Mouse (Mus musculus) hindbrain, postnatal 0 days (tissue): ENCODE results near the gene Sulf2. TPM values are rescaled to one million over a fixed set of nuclear protein-coding genes. Genes with fewer than 3 reads are reported as not detected.
A peak's percentile ranks its signal among the peaks of the same experiment; 100 is the strongest.

Experiments
- ATAC-seq: fragments of 200-750 bp; cut with Nextera tagmentation; 2 replicates; pipeline ENCODE4 v1.8.0; 2017; ENCODE audit warnings: mild to moderate bottlenecking, moderate TSS enrichment, moderate library complexity
- DNase-seq: peaks from one replicate; pipeline ENCODE4 v3.0.0-alpha.2; 2015; ENCODE audit warnings: low spot score
- H3K27ac ChIP-seq: fragments of 300-500 bp; sonication (generic); 2 replicates; pipeline ENCODE4 v1.5.1; 2014; ENCODE audit warnings: mild to moderate bottlenecking
- H3K27me3 ChIP-seq: fragments of 300-500 bp; sonication (generic); 2 replicates; pipeline ENCODE4 v1.6.1; 2014; ENCODE audit warnings: low read length, mixed read lengths; ENCODE audit not compliant: insufficient read depth
- H3K36me3 ChIP-seq: fragments of 300-500 bp; sonication (generic); 2 replicates; pipeline ENCODE4 v1.6.1; 2014; ENCODE audit warnings: low read length, mixed read lengths; ENCODE audit not compliant: insufficient read depth
- H3K4me1 ChIP-seq: fragments of 300-500 bp; sonication (generic); 2 replicates; pipeline ENCODE4 v1.6.1; 2014; ENCODE audit warnings: antibody characterized with exemption, low read length, mixed read lengths; ENCODE audit not compliant: insufficient read depth
- H3K4me2 ChIP-seq: fragments of 300-500 bp; sonication (generic); 2 replicates; pipeline ENCODE4 v1.6.1; 2014; ENCODE audit warnings: low read depth, mild to moderate bottlenecking, low read length, moderate library complexity, mixed read lengths
- H3K4me3 ChIP-seq: fragments of 300-500 bp; sonication (generic); 2 replicates; pipeline ENCODE4 v1.5.1; 2014; ENCODE audit warnings: low read length
- H3K9ac ChIP-seq: fragments of 300-500 bp; sonication (generic); replicated peaks from 2 replicates; pipeline ENCODE4 v1.6.1; 2014; ENCODE audit warnings: mild to moderate bottlenecking, low read length, moderate library complexity, mixed read lengths
- H3K9me3 ChIP-seq: fragments of 300-500 bp; sonication (generic); 2 replicates; pipeline ENCODE4 v1.6.1; 2016; ENCODE audit warnings: low read length, mixed read lengths
- CTCF ChIP-seq: IDR thresholded peaks from 2 replicates; pipeline ENCODE4 v1.5.1; 2016; ENCODE audit warnings: antibody characterized with exemption, control low read depth, low read depth
- WGBS: fragments of 180-500 bp; shearing (Covaris S2); extraction: QIAGEN DNeasy Blood & Tissue Kit; methylation state at CpG from one replicate; pipeline ENCODE4 v1.1.7; 2014; 5-methylcytosine and 5-hydroxymethylcytosine counted together
- polyA plus RNA-seq: library from polyadenylated mRNA; unstranded; fragments of >200 nt; fragmentation: Nextera tagmentation; extraction: Ambion mirVana; gene quantifications from 2 replicates; pipeline ENCODE4 v1.2.1, GENCODE M21; 2015
- total RNA-seq: library from RNA; depleted of rRNA; stranded (reverse); fragments of >200 nt; gene quantifications from 2 replicates; pipeline ENCODE4 v1.2.3, GENCODE M21; 2014

Gene Sulf2
- total and polyA plus RNA-seq, 2 experiments from 2014 or later: 81.6 to 111 TPM

GRCm38 (mm10) chr2:166069164-166069563 lies 86.3 kb downstream of the Sulf2 start:
- Histone ChIP-seq H3K9ac (no peak overlapping the region), H3K9me3 (no peaks in the 10 kb centered on the region), H3K27ac (no peak overlapping the region), H3K36me3 (peaks cover 55% of the 10 kb centered on the region), H3K4me1 (no peaks in the 10 kb centered on the region), H3K27me3 (no peaks in the 10 kb centered on the region), H3K4me2 (no peak overlapping the region), H3K4me3 (no peak overlapping the region)
- 87% methylated on average over 5 of the region's 5 CpGs for WGBS
- ATAC-seq (no peak), DNase-seq (no peak)
- no peak for TF ChIP-seq CTCF

GRCm38 (mm10) chr2:166068261-166068660 lies 87.2 kb downstream of the Sulf2 start:
- ATAC-seq (no peak), DNase-seq (no peak)
- Histone ChIP-seq H3K4me2 (no peak overlapping the region), H3K27me3 (no peaks in the 10 kb centered on the region), H3K9me3 (no peaks in the 10 kb centered on the region), H3K36me3 (peaks cover 53% of the 10 kb centered on the region), H3K4me3 (no peak overlapping the region), H3K4me1 (no peaks in the 10 kb centered on the region), H3K27ac (no peak overlapping the region), H3K9ac (no peak overlapping the region)
- TF ChIP-seq CTCF: no peak
- WGBS: 84% methylated on average over 9 of the region's 9 CpGs

- DNase-seq (no peak), ATAC-seq (no peak)
- H3K4me2 ChIP-seq: no peak overlapping the region
- 51% methylated on average over 4 of the region's 4 CpGs for WGBS
- H3K9me3 ChIP-seq: no peaks in the 10 kb centered on the region
- no peak overlapping the region for H3K27ac ChIP-seq
- H3K4me3 ChIP-seq: no peak overlapping the region
- no peak overlapping the region for H3K9ac ChIP-seq
- H3K27me3 ChIP-seq: no peaks in the 10 kb centered on the region
- no peaks in the 10 kb centered on the region for H3K4me1 ChIP-seq
- H3K36me3 ChIP-seq: peaks cover 55% of the 10 kb centered on the region
- TF ChIP-seq CTCF: no peak
Measured at GRCm38 (mm10) chr2:166066434-166066833, 89.0 kb downstream of the Sulf2 start.

- Histone ChIP-seq H3K36me3 (peaks cover 40% of the 10 kb centered on the region; the same call in 1 of the 2 replicates), H3K27ac (no peak overlapping the region), H3K9ac (no peak overlapping the region), H3K4me1 (no peaks in the 10 kb centered on the region), H3K4me2 (no peak overlapping the region), H3K4me3 (no peak overlapping the region), H3K9me3 (no peaks in the 10 kb centered on the region), H3K27me3 (no peaks in the 10 kb centered on the region)
- WGBS: 82% methylated on average over 8 of the region's 8 CpGs
- ATAC-seq (no peak), DNase-seq (no peak)
- no peak for TF ChIP-seq CTCF
Measured at GRCm38 (mm10) chr2:166062431-166062830, 93.0 kb downstream of the Sulf2 start.

- no peak for ATAC-seq
- 89% methylated on average over 1 of the region's 1 CpGs for WGBS
- H3K27ac ChIP-seq: no peak overlapping the region
- H3K36me3 ChIP-seq: peaks cover 40% of the 10 kb centered on the region; the same call in 1 of the 2 replicates
- H3K9me3 ChIP-seq: no peaks in the 10 kb centered on the region
- no peak overlapping the region for H3K4me2 ChIP-seq
- DNase-seq: no peak
- H3K9ac ChIP-seq: no peak overlapping the region
- no peaks in the 10 kb centered on the region for H3K27me3 ChIP-seq
- no peaks in the 10 kb centered on the region for H3K4me1 ChIP-seq
- no peak overlapping the region for H3K4me3 ChIP-seq
- no peak for TF ChIP-seq CTCF
Measured at GRCm38 (mm10) chr2:166062008-166062407, 93.5 kb downstream of the Sulf2 start.

- Histone ChIP-seq H3K9me3 (no peaks in the 10 kb centered on the region), H3K27me3 (no peaks in the 10 kb centered on the region), H3K4me2 (no peak overlapping the region), H3K4me3 (no peak overlapping the region), H3K36me3 (peaks cover 36% of the 10 kb centered on the region), H3K27ac (no peak overlapping the region), H3K9ac (no peak overlapping the region), H3K4me1 (no peaks in the 10 kb centered on the region)
- WGBS: 81% methylated on average over 7 of the region's 7 CpGs
- ATAC-seq: no peak
- peak; percentile 59 for DNase-seq
- TF ChIP-seq CTCF: peak; percentile 66
Measured at GRCm38 (mm10) chr2:166059684-166060423, 95.6 kb downstream of the Sulf2 start.

GRCm38 (mm10) chr2:166054002-166054539 lies 101.4 kb downstream of the Sulf2 start:
- 91% methylated on average over 14 of the region's 14 CpGs for WGBS
- H3K9me3 ChIP-seq: no peaks in the 10 kb centered on the region
- peaks cover 46% of the 10 kb centered on the region for H3K36me3 ChIP-seq
- H3K4me1 ChIP-seq: no peaks in the 10 kb centered on the region
- no peaks in the 10 kb centered on the region for H3K27me3 ChIP-seq
- H3K9ac ChIP-seq: no peak overlapping the region
- DNase-seq (no peak), ATAC-seq (no peak)
- no peak for TF ChIP-seq CTCF
- no peak overlapping the region for H3K27ac ChIP-seq
- H3K4me3 ChIP-seq: no peak overlapping the region
- H3K4me2 ChIP-seq: no peak overlapping the region
